Mouse (Mus musculus) liver, embryonic 14.5 days (tissue): Measurements from ENCODE around the gene Cobl.

ENCODE experiments used
- CTCF ChIP-seq: IDR thresholded peaks from 2 replicates; pipeline ENCODE4 v1.5.1; 2016; ENCODE audit warnings: antibody characterized with exemption, low read depth, control low read depth
- EP300 ChIP-seq: IDR thresholded peaks from 2 replicates; pipeline ENCODE4 v1.6.1; 2016; ENCODE audit warnings: antibody characterized with exemption, low read depth

DNA sequence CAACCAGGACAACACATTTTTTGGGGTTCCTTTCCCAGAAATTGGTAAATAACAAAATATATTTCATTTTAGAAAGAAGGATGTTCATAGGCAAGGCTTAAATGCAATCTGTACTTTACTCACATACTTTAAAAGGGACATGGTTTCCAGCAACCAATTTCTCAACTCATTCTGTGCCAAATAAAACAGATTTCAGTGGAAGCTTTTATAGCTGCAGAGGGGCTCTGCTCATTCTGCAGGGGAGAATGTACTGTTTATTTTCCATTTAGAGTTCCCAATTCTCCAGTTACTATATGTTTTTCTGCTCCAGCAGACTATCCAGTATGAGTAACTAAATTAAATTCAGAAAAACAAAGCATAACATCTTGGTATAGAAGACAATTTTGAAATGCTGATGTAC, 124.1 kb downstream of the Cobl start:
- TF ChIP-seq EP300: no peak
- TF ChIP-seq CTCF: no peak
